Mouse (Mus musculus): ENCODE results near the gene Tspan31. TPM values are rescaled to one million over a fixed set of nuclear protein-coding genes. Genes with fewer than 3 reads are reported as not detected.

The Tspan31 gene
- polyA plus RNA-seq, 1 experiment from 2014 or later, result 138 TPM

GRCm38 (mm10) chr10:127049395-127050118 lies 20.5 kb downstream of the Tspan31 start:
- H3K36me3 ChIP-seq, result peaks cover 16% of the 10 kb centered on the region
- H3K27ac ChIP-seq, result no peak overlapping the region
- H3K4me1 ChIP-seq (replicated peaks), result peaks cover 11% of the 10 kb centered on the region
- H3K4me2 ChIP-seq (replicated peaks), result no peak overlapping the region
- H3K9me3 ChIP-seq, result no peaks in the 10 kb centered on the region
- H3K27me3 ChIP-seq, result peaks cover 58% of the 10 kb centered on the region
- no peak overlapping the region for H3K4me3 ChIP-seq (replicated peaks)
- H3K9ac ChIP-seq (replicated peaks), result no peak overlapping the region
- WGBS, result 3% methylated on average over 29 of the region's 29 CpGs
- ATAC-seq, result 0 out of 2 replicates have a peak, but pooled peaks have one; percentile 26

- H3K27me3 ChIP-seq, result peaks cover 58% of the 10 kb centered on the region
- H3K27ac ChIP-seq, result no peak overlapping the region
- H3K9ac ChIP-seq (replicated peaks), result no peak overlapping the region
- peaks cover 11% of the 10 kb centered on the region for H3K4me1 ChIP-seq (replicated peaks)
- H3K36me3 ChIP-seq, result peaks cover 13% of the 10 kb centered on the region
- no peak overlapping the region for H3K4me3 ChIP-seq (replicated peaks)
- 4% methylated on average over 35 of the region's 35 CpGs for WGBS
- ATAC-seq, result no peak
- H3K9me3 ChIP-seq, result no peaks in the 10 kb centered on the region
- H3K4me2 ChIP-seq (replicated peaks), result no peak overlapping the region
Measured at GRCm38 (mm10) chr10:127048608-127049394, 21.3 kb downstream of the Tspan31 start.

GRCm38 (mm10) chr10:127047954-127048353 lies 22.1 kb downstream of the Tspan31 start, which contains the start of gene Cyp27b1:
Gene Cyp27b1 (plus strand): TSS chr10:127048250.
- H3K9ac ChIP-seq (replicated peaks), result no peak within 1 kb of the TSS
- WGBS, result 25% methylated on average over 5 of the region's 5 CpGs

GRCm38 (mm10) chr10:127043187-127043586 lies 26.9 kb downstream of the Tspan31 start:
- H3K4me1 ChIP-seq (replicated peaks), result peaks cover 16% of the 10 kb centered on the region
- no peak overlapping the region for H3K9ac ChIP-seq (replicated peaks)
- H3K4me2 ChIP-seq (replicated peaks), result peak overlapping the region; percentile 92; the same call in 1 of the 2 replicates
- H3K36me3 ChIP-seq, result peaks cover 9% of the 10 kb centered on the region
- H3K27ac ChIP-seq, result no peak overlapping the region
- 43% methylated on average over 6 of the region's 6 CpGs for WGBS
- no peaks in the 10 kb centered on the region for H3K9me3 ChIP-seq
- peaks cover 22% of the 10 kb centered on the region for H3K27me3 ChIP-seq
- ATAC-seq, result no peak
- no peak overlapping the region for H3K4me3 ChIP-seq (replicated peaks)

More at GRCm38 (mm10) chr10:127047954-127048353, 22.1 kb downstream of the Tspan31 start, which contains the start of gene Cyp27b1:
- peaks cover 12% of the 10 kb centered on the region for H3K4me1 ChIP-seq (replicated peaks)
- ATAC-seq, result no peak
- no peak within 1 kb of the TSS for H3K27ac ChIP-seq
- H3K4me2 ChIP-seq (replicated peaks), result no peak within 1 kb of the TSS
- peaks cover 9% of the 10 kb centered on the region for H3K36me3 ChIP-seq
- no peak within 1 kb of the TSS for H3K4me3 ChIP-seq (replicated peaks)
- peaks cover 58% of the 10 kb centered on the region for H3K27me3 ChIP-seq
- no peaks in the 10 kb centered on the region for H3K9me3 ChIP-seq

- Histone ChIP-seq H3K27ac (no peak overlapping the region), H3K4me3 (replicated peaks) (peak overlapping the region; percentile 79), H3K4me1 (replicated peaks) (peaks cover 16% of the 10 kb centered on the region), H3K9ac (replicated peaks) (peak overlapping the region; percentile 73), H3K9me3 (no peaks in the 10 kb centered on the region), H3K4me2 (replicated peaks) (peak overlapping the region; percentile 92), H3K36me3 (peaks cover 9% of the 10 kb centered on the region), H3K27me3 (peaks cover 16% of the 10 kb centered on the region)
- 23% methylated on average over 5 of the region's 5 CpGs for WGBS
- ATAC-seq, result no peak
Measured at GRCm38 (mm10) chr10:127042468-127043115, 27.5 kb downstream of the Tspan31 start.

- Histone ChIP-seq H3K4me1 (replicated peaks) (peaks cover 16% of the 10 kb centered on the region), H3K9ac (replicated peaks) (peak overlapping the region; percentile 73), H3K4me2 (replicated peaks) (peak overlapping the region; percentile 92), H3K36me3 (peaks cover 9% of the 10 kb centered on the region), H3K27ac (no peak overlapping the region; the same call in 1 of the 2 replicates), H3K27me3 (peaks cover 10% of the 10 kb centered on the region), H3K4me3 (replicated peaks) (peak overlapping the region; percentile 79), H3K9me3 (no peaks in the 10 kb centered on the region)
- WGBS, result under 1% methylated on average over 44 of the region's 44 CpGs
- peak; percentile 86 for ATAC-seq
Measured at GRCm38 (mm10) chr10:127041774-127042338, 28.2 kb downstream of the Tspan31 start.

GRCm38 (mm10) chr10:127041274-127041766 lies 28.7 kb downstream of the Tspan31 start, which contains the start of the genes Mettl1 and Eef1akmt3:
Gene Mettl1 (plus strand): TSS chr10:127041414.
Gene Eef1akmt3 (minus strand): TSS chr10:127041513.
- peak within 1 kb of the TSS; percentile 73 for H3K9ac ChIP-seq (replicated peaks)
- peak within 1 kb of the TSS; percentile 92 for H3K4me2 ChIP-seq (replicated peaks)
- 1% methylated on average over 28 of the region's 28 CpGs for WGBS
- H3K4me3 ChIP-seq (replicated peaks), result peak within 1 kb of the TSS; percentile 79
- no peaks in the 10 kb centered on the region for H3K9me3 ChIP-seq
- peak; percentile 84 for ATAC-seq
- peaks cover 16% of the 10 kb centered on the region for H3K4me1 ChIP-seq (replicated peaks)
- peaks cover 10% of the 10 kb centered on the region for H3K27me3 ChIP-seq
- peaks cover 9% of the 10 kb centered on the region for H3K36me3 ChIP-seq
- no peak within 1 kb of the TSS; the same call in 1 of the 2 replicates for H3K27ac ChIP-seq

- Histone ChIP-seq H3K4me3 (replicated peaks) (peak overlapping the region; percentile 79), H3K4me2 (replicated peaks) (peak overlapping the region; percentile 92), H3K9ac (replicated peaks) (peak overlapping the region; percentile 73), H3K9me3 (no peaks in the 10 kb centered on the region), H3K4me1 (replicated peaks) (peaks cover 16% of the 10 kb centered on the region), H3K27me3 (peaks cover 10% of the 10 kb centered on the region), H3K27ac (no peak overlapping the region), H3K36me3 (peaks cover 9% of the 10 kb centered on the region)
- WGBS, result 1% methylated on average over 20 of the region's 20 CpGs
- no peak; the same call in 1 of the 2 replicates for ATAC-seq
Measured at GRCm38 (mm10) chr10:127040569-127041214, 29.4 kb downstream of the Tspan31 start.

- no peak for ATAC-seq
- H3K4me1 ChIP-seq (replicated peaks), result peaks cover 12% of the 10 kb centered on the region
- WGBS, result 72% methylated on average over 12 of the region's 12 CpGs
- H3K36me3 ChIP-seq, result no peaks in the 10 kb centered on the region
- H3K27ac ChIP-seq, result no peak overlapping the region
- no peak overlapping the region for H3K9ac ChIP-seq (replicated peaks)
- no peak overlapping the region for H3K4me3 ChIP-seq (replicated peaks)
- no peaks in the 10 kb centered on the region for H3K9me3 ChIP-seq
- H3K27me3 ChIP-seq, result peaks cover 10% of the 10 kb centered on the region
- H3K4me2 ChIP-seq (replicated peaks), result no peak overlapping the region
Measured at GRCm38 (mm10) chr10:127037641-127038040, 32.4 kb downstream of the Tspan31 start.

GRCm38 (mm10) chr10:127036273-127036672 lies 33.8 kb downstream of the Tspan31 start:
- Histone ChIP-seq H3K27ac (no peak overlapping the region), H3K9ac (replicated peaks) (no peak overlapping the region), H3K4me2 (replicated peaks) (no peak overlapping the region), H3K27me3 (peaks cover 10% of the 10 kb centered on the region), H3K4me3 (replicated peaks) (no peak overlapping the region), H3K36me3 (no peaks in the 10 kb centered on the region), H3K4me1 (replicated peaks) (peaks cover 6% of the 10 kb centered on the region), H3K9me3 (no peaks in the 10 kb centered on the region)
- no peak for ATAC-seq
- 84% methylated on average over 12 of the region's 12 CpGs for WGBS

- 91% methylated on average over 7 of the region's 8 CpGs for WGBS
- peaks cover 11% of the 10 kb centered on the region for H3K4me1 ChIP-seq (replicated peaks)
- no peak for ATAC-seq
- H3K36me3 ChIP-seq, result peaks cover 6% of the 10 kb centered on the region
- H3K4me2 ChIP-seq (replicated peaks), result no peak overlapping the region
- no peaks in the 10 kb centered on the region for H3K9me3 ChIP-seq
- H3K27ac ChIP-seq, result no peak overlapping the region
- H3K27me3 ChIP-seq, result no peaks in the 10 kb centered on the region
- no peak overlapping the region for H3K9ac ChIP-seq (replicated peaks)
- H3K4me3 ChIP-seq (replicated peaks), result no peak overlapping the region
Measured at GRCm38 (mm10) chr10:127033301-127033741, 36.7 kb downstream of the Tspan31 start.

Measured in midbrain, embryonic 13.5 days (tissue).